Mouse (Mus musculus): ENCODE results near the gene Sh3rf1. TPM values are rescaled to one million over a fixed set of nuclear protein-coding genes. Genes with fewer than 3 reads are reported as not detected.

The Sh3rf1 gene
- polyA plus RNA-seq, 1 experiment from 2014 or later: 1.6 TPM

- H3K36me3 ChIP-seq (replicated peaks; ENCODE audit: insufficient read depth, low read length): no peaks in the 10 kb centered on the region
- H3K4me3 ChIP-seq (ENCODE audit: low read depth, low read length): no peak overlapping the region
- no peak overlapping the region for H3K27ac ChIP-seq (ENCODE audit: low read depth)
- no peak for ATAC-seq
- no peak for DNase-seq
- H3K4me1 ChIP-seq (ENCODE audit: insufficient read depth): peaks cover under 1% of the 10 kb centered on the region
- H3K4me2 ChIP-seq (ENCODE audit: low read depth, low read length): no peak overlapping the region
- H3K9me3 ChIP-seq (ENCODE audit: low read length): no peaks in the 10 kb centered on the region
- TF ChIP-seq EP300 (IDR thresholded peaks at IDR 0.05; ENCODE audit: low read depth) (no peak), CTCF (IDR thresholded peaks at IDR 0.05; ENCODE audit: low read depth) (no peak)
- no peak overlapping the region for H3K9ac ChIP-seq (replicated peaks)
- no peaks in the 10 kb centered on the region for H3K27me3 ChIP-seq (ENCODE audit: insufficient read depth, low read length)
- WGBS (ENCODE audit: insufficient replicate concordance): 81% methylated on average over 9 of the region's 9 CpGs
These were observed 46.9 kb downstream of the Sh3rf1 start for GRCm38 (mm10) chr8:61270541-61270940.

- Histone ChIP-seq H3K4me1 (ENCODE audit: insufficient read depth) (peaks cover under 1% of the 10 kb centered on the region), H3K4me3 (ENCODE audit: low read depth, low read length) (no peak overlapping the region), H3K36me3 (replicated peaks; ENCODE audit: insufficient read depth, low read length) (no peaks in the 10 kb centered on the region), H3K9me3 (ENCODE audit: low read length) (no peaks in the 10 kb centered on the region), H3K9ac (replicated peaks) (no peak overlapping the region), H3K27ac (ENCODE audit: low read depth) (no peak overlapping the region), H3K27me3 (ENCODE audit: insufficient read depth, low read length) (no peaks in the 10 kb centered on the region), H3K4me2 (ENCODE audit: low read depth, low read length) (no peak overlapping the region)
- DNase-seq (no peak), ATAC-seq (no peak)
- 84% methylated on average over 2 of the region's 6 CpGs for WGBS (ENCODE audit: insufficient replicate concordance)
- no peak for TF ChIP-seq CTCF (IDR thresholded peaks at IDR 0.05; ENCODE audit: low read depth)
- no peak for TF ChIP-seq EP300 (IDR thresholded peaks at IDR 0.05; ENCODE audit: low read depth)
These were observed 47.3 kb downstream of the Sh3rf1 start for GRCm38 (mm10) chr8:61270961-61271360.

GRCm38 (mm10) chr8:61272838-61273237, 49.2 kb downstream of the Sh3rf1 start:
- H3K4me2 ChIP-seq (ENCODE audit: low read depth, low read length): peak overlapping the region; percentile 40; the same call in 1 of the 2 replicates
- no peak for ATAC-seq
- WGBS (ENCODE audit: insufficient replicate concordance): 62% methylated on average over 3 of the region's 3 CpGs

GRCm38 (mm10) chr8:61273307-61274221, 49.9 kb downstream of the Sh3rf1 start:
- DNase-seq (no peak), ATAC-seq (no peak)
- no peak overlapping the region for H3K4me3 ChIP-seq (ENCODE audit: low read depth, low read length)
- no peaks in the 10 kb centered on the region for H3K9me3 ChIP-seq (ENCODE audit: low read length)
- no peak overlapping the region for H3K9ac ChIP-seq (replicated peaks)
- no peak for TF ChIP-seq EP300 (IDR thresholded peaks at IDR 0.05; ENCODE audit: low read depth)
- TF ChIP-seq CTCF (IDR thresholded peaks at IDR 0.05; ENCODE audit: low read depth): no peak
- WGBS (ENCODE audit: insufficient replicate concordance): 63% methylated on average over 17 of the region's 17 CpGs
- no peak overlapping the region for H3K27ac ChIP-seq (ENCODE audit: low read depth)
- peaks cover 17% of the 10 kb centered on the region for H3K4me1 ChIP-seq (ENCODE audit: insufficient read depth)
- no peaks in the 10 kb centered on the region for H3K27me3 ChIP-seq (ENCODE audit: insufficient read depth, low read length)
- no peaks in the 10 kb centered on the region for H3K36me3 ChIP-seq (replicated peaks; ENCODE audit: insufficient read depth, low read length)
- H3K4me2 ChIP-seq (ENCODE audit: low read depth, low read length): peak overlapping the region; percentile 40

More at GRCm38 (mm10) chr8:61272838-61273237, 49.2 kb downstream of the Sh3rf1 start:
- TF ChIP-seq EP300 (IDR thresholded peaks at IDR 0.05; ENCODE audit: low read depth): no peak
- no peak for TF ChIP-seq CTCF (IDR thresholded peaks at IDR 0.05; ENCODE audit: low read depth)
- H3K27ac ChIP-seq (ENCODE audit: low read depth): no peak overlapping the region
- H3K9me3 ChIP-seq (ENCODE audit: low read length): no peaks in the 10 kb centered on the region
- no peaks in the 10 kb centered on the region for H3K36me3 ChIP-seq (replicated peaks; ENCODE audit: insufficient read depth, low read length)
- H3K4me1 ChIP-seq (ENCODE audit: insufficient read depth): peaks cover 17% of the 10 kb centered on the region
- no peaks in the 10 kb centered on the region for H3K27me3 ChIP-seq (ENCODE audit: insufficient read depth, low read length)
- H3K4me3 ChIP-seq (ENCODE audit: low read depth, low read length): no peak overlapping the region
- H3K9ac ChIP-seq (replicated peaks): no peak overlapping the region
- DNase-seq: no peak

GRCm38 (mm10) chr8:61274602-61275462, 51.2 kb downstream of the Sh3rf1 start:
- H3K27ac ChIP-seq (ENCODE audit: low read depth): no peak overlapping the region
- H3K36me3 ChIP-seq (replicated peaks; ENCODE audit: insufficient read depth, low read length): no peaks in the 10 kb centered on the region
- H3K4me1 ChIP-seq (ENCODE audit: insufficient read depth): peaks cover 17% of the 10 kb centered on the region
- no peak for TF ChIP-seq CTCF (IDR thresholded peaks at IDR 0.05; ENCODE audit: low read depth)
- no peak for TF ChIP-seq EP300 (IDR thresholded peaks at IDR 0.05; ENCODE audit: low read depth)
- DNase-seq (no peak), ATAC-seq (no peak)
- 63% methylated on average over 10 of the region's 10 CpGs for WGBS (ENCODE audit: insufficient replicate concordance)
- H3K4me2 ChIP-seq (ENCODE audit: low read depth, low read length): no peak overlapping the region
- H3K9ac ChIP-seq (replicated peaks): no peak overlapping the region
- no peak overlapping the region for H3K4me3 ChIP-seq (ENCODE audit: low read depth, low read length)
- H3K9me3 ChIP-seq (ENCODE audit: low read length): no peaks in the 10 kb centered on the region
- H3K27me3 ChIP-seq (ENCODE audit: insufficient read depth, low read length): no peaks in the 10 kb centered on the region

Measured in liver, postnatal 0 days (tissue).